Mouse (Mus musculus) liver, embryonic 11.5 days (tissue): ENCODE data around the gene 1810037I17Rik. TPM values are rescaled to one million over a fixed set of nuclear protein-coding genes. Genes with fewer than 3 reads are reported as not detected.
A peak's percentile ranks its signal among the peaks of the same experiment; 100 is the strongest.

Experiments
- ATAC-seq: fragments of 200-750 bp; cut with Nextera tagmentation; replicated peaks from 2 replicates; pipeline ENCODE4 v1.8.0; 2017; ENCODE audit warnings: moderate number of reproducible peaks, mild to moderate bottlenecking, moderate TSS enrichment, moderate library complexity; ENCODE audit not compliant: low FRiP score
- DNase-seq: peaks from one replicate; pipeline ENCODE4 v3.0.0-alpha.2; 2017; ENCODE audit warnings: low spot score
- H3K27ac ChIP-seq: fragments of 300-500 bp; sonication (generic); 2 replicates; pipeline ENCODE4 v1.5.1; 2014; ENCODE audit warnings: mild to moderate bottlenecking, low read depth, low read length, control low read depth
- H3K27me3 ChIP-seq: fragments of 300-500 bp; sonication (generic); replicated peaks from 2 replicates; pipeline ENCODE4 v1.6.1; 2014; ENCODE audit warnings: low read length, mixed read lengths; ENCODE audit not compliant: control insufficient read depth, insufficient read depth
- H3K36me3 ChIP-seq: fragments of 300-500 bp; sonication (generic); 2 replicates; pipeline ENCODE4 v1.6.1; 2014; ENCODE audit warnings: mild to moderate bottlenecking, low read length, moderate library complexity, mixed read lengths; ENCODE audit not compliant: control insufficient read depth, insufficient read depth
- H3K4me1 ChIP-seq: fragments of 300-500 bp; sonication (generic); replicated peaks from 2 replicates; pipeline ENCODE4 v1.6.1; 2014; ENCODE audit warnings: low read length, mixed read lengths; ENCODE audit not compliant: control insufficient read depth, insufficient read depth
- H3K4me2 ChIP-seq: fragments of 300-500 bp; sonication (generic); 2 replicates; pipeline ENCODE4 v1.6.1; 2014; ENCODE audit warnings: mild to moderate bottlenecking, control low read depth, moderate library complexity
- H3K4me3 ChIP-seq: fragments of 300-500 bp; sonication (generic); 2 replicates; pipeline ENCODE4 v1.5.1; 2014; ENCODE audit warnings: low read depth, low read length, control low read depth
- H3K9ac ChIP-seq: fragments of 300-500 bp; sonication (generic); 2 replicates; pipeline ENCODE4 v1.6.1; 2014; ENCODE audit warnings: low read depth, low read length, control low read depth
- H3K9me3 ChIP-seq: fragments of 300-500 bp; sonication (generic); 2 replicates; pipeline ENCODE4 v1.6.1; 2016; ENCODE audit warnings: low read length, inconsistent platforms, mixed read lengths; ENCODE audit not compliant: control insufficient read depth
- WGBS: fragments of 180-500 bp; shearing (Covaris S2); extraction: QIAGEN DNeasy Blood & Tissue Kit; methylation state at CpG from one replicate; pipeline ENCODE4 v1.1.7; 2014; 5-methylcytosine and 5-hydroxymethylcytosine counted together
- polyA plus RNA-seq: library from polyadenylated mRNA; unstranded; fragments of >200 nt; fragmentation: Nextera tagmentation; extraction: Ambion mirVana; gene quantifications from 2 replicates; pipeline ENCODE4 v1.2.1, GENCODE M21; 2014

Gene 1810037I17Rik
- polyA plus RNA-seq = 123 and 134 TPM in 2 replicates

DNA sequence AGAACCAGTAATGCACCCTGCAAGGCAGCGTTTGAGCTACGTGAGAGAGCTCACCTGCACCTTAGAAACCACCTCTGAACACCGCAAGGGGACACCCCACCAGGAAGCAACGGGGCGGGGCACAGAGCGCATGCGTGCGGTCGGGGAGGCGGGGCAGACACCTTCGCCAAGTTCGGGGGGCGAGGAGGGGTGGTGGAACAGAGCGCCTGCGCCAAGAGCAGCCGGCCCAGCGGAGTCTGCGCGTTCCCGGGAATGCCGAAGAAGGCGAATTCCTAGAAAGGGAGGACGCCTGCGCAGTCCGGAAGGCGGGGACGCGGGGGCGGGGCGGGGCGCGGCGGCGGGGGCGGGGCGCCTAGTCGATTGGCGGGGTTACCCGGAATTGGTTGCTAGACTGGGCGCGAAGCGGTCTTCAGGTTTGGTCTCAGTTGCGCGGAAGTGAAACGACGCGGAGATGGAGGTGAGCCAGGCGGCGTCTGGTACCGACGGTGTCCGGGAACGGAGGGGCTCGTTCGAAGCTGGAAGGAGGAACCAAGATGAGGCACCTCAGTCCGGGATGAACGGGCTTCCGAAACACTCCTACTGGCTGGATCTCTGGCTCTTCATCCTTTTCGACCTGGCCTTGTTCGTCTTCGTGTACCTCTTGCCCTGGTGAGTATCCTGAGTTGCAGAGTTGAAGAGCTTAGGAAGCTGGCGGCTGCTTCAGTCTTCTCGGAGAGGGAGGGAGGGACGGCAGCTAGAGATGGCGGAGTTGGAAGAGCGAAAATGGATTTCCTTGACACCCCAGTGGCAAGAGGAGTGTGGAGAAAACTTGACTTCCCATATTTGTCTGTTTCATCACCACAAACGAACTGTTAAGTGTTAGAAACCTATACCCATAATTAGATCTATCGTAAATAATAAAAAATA, at the start of gene 1810037I17Rik:
Gene 1810037I17Rik (plus strand): TSS at position 195 of the 906 bp plus-strand sequence.
- H3K9me3 ChIP-seq = no peaks in the 10 kb centered on the region
- under 1% methylated on average over 66 of the region's 68 CpGs for WGBS
- H3K36me3 ChIP-seq = 0 out of 2 replicates have a peak, but pooled peaks cover 4% of the 10 kb centered on the region
- H3K27me3 ChIP-seq = no peaks in the 10 kb centered on the region
- peak within 1 kb of the TSS; percentile 82 for H3K27ac ChIP-seq
- ATAC-seq = peak; percentile 94
- DNase-seq = peak; percentile 98
- peak within 1 kb of the TSS; percentile 77 for H3K4me2 ChIP-seq
- H3K9ac ChIP-seq = peak within 1 kb of the TSS; percentile 76
- H3K4me1 ChIP-seq = peaks cover 5% of the 10 kb centered on the region
- H3K4me3 ChIP-seq = peak within 1 kb of the TSS; percentile 65

DNA sequence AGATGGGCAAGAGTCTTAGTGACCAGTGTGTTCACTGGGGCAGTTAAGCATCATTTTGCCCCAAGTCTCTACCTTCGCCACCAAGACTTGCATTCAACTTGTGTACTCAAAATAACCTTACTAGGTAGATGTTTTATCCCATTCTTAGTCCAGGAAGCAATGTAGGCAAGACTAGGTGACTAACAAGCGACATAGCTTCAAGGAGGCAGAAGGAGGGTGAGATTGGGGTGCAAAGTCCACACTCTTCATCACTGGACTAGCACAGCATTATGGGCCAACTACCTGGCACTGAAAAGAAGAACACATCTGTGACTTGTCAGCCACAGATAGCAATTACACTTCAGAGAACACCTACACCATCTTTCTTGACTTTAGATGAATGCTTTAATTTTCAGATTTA, 47.1 kb upstream of the 1810037I17Rik start:
- no peaks in the 10 kb centered on the region for H3K36me3 ChIP-seq
- no peaks in the 10 kb centered on the region for H3K4me1 ChIP-seq
- WGBS = 80% methylated on average over 2 of the region's 2 CpGs
- H3K27me3 ChIP-seq = no peaks in the 10 kb centered on the region
- no peak overlapping the region for H3K4me3 ChIP-seq
- ATAC-seq (no peak), DNase-seq (no peak)
- no peak overlapping the region for H3K4me2 ChIP-seq
- H3K9me3 ChIP-seq = no peaks in the 10 kb centered on the region
- H3K27ac ChIP-seq = no peak overlapping the region
- H3K9ac ChIP-seq = no peak overlapping the region

DNA sequence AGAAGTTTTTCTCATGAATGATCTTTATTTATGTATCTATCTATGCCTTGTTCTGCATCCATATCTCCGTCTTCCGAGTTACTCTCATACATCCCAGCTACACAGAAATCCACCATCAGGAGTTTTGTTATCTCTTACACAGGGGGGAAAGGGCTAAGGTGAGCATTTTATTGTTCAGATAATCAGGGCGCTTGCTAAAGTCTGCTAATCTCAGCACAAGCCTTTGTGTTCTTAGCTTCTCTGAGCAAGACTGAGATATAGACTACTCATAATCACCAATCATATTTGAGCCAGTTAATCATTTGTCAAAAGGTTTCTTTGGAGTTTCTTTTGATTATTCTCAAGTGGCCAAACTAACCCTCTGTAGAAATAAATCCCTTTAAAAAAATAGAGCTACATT, 46.5 kb upstream of the 1810037I17Rik start:
- Histone ChIP-seq H3K9ac (no peak overlapping the region), H3K4me3 (no peak overlapping the region), H3K4me1 (no peaks in the 10 kb centered on the region), H3K27me3 (no peaks in the 10 kb centered on the region), H3K4me2 (no peak overlapping the region), H3K9me3 (no peaks in the 10 kb centered on the region), H3K27ac (no peak overlapping the region), H3K36me3 (no peaks in the 10 kb centered on the region)
- WGBS = 72% methylated on average over 3 of the region's 3 CpGs
- ATAC-seq (no peak), DNase-seq (no peak)

DNA sequence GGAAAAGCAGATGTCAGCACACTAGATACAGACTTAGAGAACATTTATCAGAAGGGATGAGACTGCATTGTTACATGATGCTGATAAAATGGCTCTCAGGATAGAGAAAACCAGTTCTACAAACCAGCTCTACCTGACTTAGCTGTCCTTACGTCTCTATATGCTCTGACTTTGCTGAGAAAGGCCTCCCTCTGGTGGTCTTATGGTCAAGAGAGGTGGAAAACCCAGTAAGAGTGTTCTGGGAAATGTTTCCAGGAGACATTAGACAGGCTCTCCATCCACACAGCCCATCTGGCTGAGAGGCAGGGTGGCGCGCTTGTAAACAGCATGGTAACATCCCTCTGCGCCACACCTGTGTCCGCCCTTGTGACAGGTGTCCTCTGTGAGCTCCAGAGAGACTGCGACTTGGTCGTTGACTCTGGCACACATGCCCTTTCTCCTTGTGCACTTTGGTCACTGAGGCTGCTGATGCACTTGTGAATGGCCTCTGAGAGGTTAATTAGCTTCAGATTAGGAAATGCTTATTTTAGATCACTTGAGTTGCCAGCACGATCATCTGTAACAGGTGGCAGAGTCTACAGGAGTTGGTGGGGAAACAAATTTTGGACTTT, 45.2 kb upstream of the 1810037I17Rik start:
- Histone ChIP-seq H3K36me3 (no peaks in the 10 kb centered on the region), H3K4me3 (no peak overlapping the region), H3K9me3 (no peaks in the 10 kb centered on the region), H3K27ac (no peak overlapping the region), H3K9ac (no peak overlapping the region), H3K4me1 (no peaks in the 10 kb centered on the region), H3K4me2 (no peak overlapping the region), H3K27me3 (no peaks in the 10 kb centered on the region)
- DNase-seq = no peak
- no peak for ATAC-seq
- 82% methylated on average over 8 of the region's 8 CpGs for WGBS

DNA sequence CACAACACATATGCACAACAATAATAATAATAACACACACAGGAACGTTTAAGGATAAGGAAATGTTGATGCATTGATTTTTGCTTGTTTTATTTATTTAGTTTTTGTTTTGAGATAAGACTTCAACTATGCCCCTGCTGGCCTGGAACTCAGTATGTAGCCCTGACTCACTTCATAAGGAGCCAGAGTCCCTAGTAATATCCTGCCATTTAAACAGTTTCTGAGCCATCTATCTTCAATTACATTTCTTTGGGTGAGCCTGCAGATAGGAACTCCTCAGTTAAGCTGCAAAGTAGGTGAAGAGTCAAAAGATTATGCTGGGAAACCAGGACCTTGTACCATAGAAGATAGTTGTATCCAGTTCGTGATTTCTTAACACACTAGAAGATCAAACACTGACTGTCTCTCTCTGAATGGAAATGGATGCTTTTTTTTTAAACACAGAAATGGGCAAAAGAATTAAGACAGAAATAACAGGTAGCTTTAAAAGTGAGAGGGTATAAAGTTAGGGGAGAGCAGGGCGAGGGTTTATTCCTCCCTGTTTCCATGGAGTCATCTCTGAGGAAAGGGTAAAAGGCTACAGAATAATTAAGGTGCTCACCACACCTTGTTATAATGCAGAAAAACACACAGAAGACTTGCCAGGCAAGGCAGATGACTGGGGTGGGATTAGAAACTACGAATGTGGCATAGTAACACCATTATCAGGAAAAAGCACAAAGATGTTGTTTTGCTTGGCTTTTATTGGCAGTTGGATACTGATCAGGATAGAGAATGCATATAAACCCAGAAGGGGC, 36.3 kb upstream of the 1810037I17Rik start:
- Histone ChIP-seq H3K36me3 (no peaks in the 10 kb centered on the region), H3K9me3 (no peaks in the 10 kb centered on the region), H3K4me3 (no peak overlapping the region), H3K4me2 (no peak overlapping the region), H3K4me1 (no peaks in the 10 kb centered on the region), H3K27ac (no peak overlapping the region), H3K27me3 (no peaks in the 10 kb centered on the region), H3K9ac (no peak overlapping the region)
- ATAC-seq (no peak), DNase-seq (no peak)
- 65% methylated on average over 4 of the region's 4 CpGs for WGBS

DNA sequence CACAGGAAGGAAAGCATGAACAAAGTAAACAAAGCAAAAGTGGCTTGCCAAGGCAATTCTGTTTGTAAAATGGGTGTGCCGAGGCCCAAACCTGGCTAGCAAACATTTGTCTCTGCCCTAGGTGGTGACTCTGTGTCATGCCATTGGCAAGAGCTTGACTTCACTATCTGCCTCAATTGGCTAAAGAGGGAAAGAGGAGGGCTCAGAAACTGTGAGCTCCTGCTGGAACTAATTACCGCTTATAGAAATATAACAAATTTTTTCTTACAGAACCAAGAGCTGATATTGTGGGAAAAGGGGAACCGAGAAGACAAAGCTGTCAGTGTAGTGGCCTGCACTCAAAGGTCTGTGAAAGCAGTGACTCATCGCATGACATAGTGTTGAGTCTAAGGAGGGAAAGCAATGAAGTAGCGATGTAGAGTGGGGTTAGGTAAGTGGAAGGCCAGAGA, 35.6 kb upstream of the 1810037I17Rik start:
- WGBS = 74% methylated on average over 5 of the region's 5 CpGs
- H3K27ac ChIP-seq = no peak overlapping the region
- no peak overlapping the region for H3K4me3 ChIP-seq
- H3K27me3 ChIP-seq = no peaks in the 10 kb centered on the region
- ATAC-seq (no peak; the same call in 1 of the 2 replicates), DNase-seq (no peak)
- H3K4me1 ChIP-seq = no peaks in the 10 kb centered on the region
- H3K9me3 ChIP-seq = no peaks in the 10 kb centered on the region
- H3K9ac ChIP-seq = no peak overlapping the region
- no peaks in the 10 kb centered on the region for H3K36me3 ChIP-seq
- no peak overlapping the region for H3K4me2 ChIP-seq

DNA sequence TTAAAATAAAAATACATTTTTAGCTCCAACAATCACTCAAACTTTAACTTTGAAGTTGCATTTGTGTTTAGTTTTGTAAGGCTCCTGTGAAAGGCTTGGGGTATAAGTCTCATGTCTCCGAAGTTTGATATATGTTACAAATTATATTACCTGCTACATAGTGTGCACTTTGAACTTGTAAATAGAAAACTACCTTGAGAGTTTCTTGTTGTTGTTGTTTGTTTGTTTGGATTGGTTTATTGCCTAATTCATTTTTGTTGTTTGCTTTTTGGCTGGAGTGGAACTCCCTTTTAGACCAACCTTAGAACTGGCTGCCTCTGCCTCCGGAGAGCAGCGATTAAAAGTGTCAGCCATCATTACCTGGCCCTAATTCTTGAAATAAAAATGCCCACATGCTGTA, 29.2 kb upstream of the 1810037I17Rik start, which contains the start of gene Fabp2:
Gene Fabp2 (plus strand): TSS at position 301 of the 400 bp plus-strand sequence.
- ATAC-seq = no peak

DNA sequence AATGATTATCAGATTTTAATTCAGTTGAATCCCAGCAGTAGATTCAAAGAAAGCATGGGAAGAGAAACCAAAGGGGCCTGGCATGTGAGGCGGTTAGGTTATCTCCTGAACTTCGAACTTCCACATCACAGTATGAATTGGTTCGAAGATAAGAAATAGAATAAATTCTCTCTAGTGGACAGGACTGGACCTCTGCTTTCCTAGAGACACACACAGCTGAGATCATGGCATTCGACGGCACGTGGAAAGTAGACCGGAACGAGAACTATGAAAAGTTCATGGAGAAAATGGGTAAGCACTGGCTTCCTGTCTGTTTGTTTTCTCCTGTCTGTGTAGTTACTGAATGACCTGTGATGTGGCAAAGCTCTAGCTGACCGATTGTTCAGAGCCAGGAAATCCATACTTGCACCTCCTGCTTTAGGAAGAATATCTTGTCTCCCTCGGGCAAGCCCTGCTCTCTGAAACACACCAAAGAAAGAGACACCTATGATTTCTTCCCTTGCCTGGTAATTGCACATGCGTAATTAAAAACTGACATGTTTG, 28.7 kb upstream of the 1810037I17Rik start:
- WGBS = 66% methylated on average over 11 of the region's 11 CpGs
- no peak overlapping the region for H3K27ac ChIP-seq
- no peak overlapping the region for H3K4me3 ChIP-seq
- no peak overlapping the region for H3K9ac ChIP-seq
- H3K27me3 ChIP-seq = no peaks in the 10 kb centered on the region
- no peaks in the 10 kb centered on the region for H3K4me1 ChIP-seq
- no peaks in the 10 kb centered on the region for H3K36me3 ChIP-seq
- ATAC-seq = no peak
- H3K9me3 ChIP-seq = no peaks in the 10 kb centered on the region
- no peak for DNase-seq
- H3K4me2 ChIP-seq = no peak overlapping the region

More for the DNA sequence above, 29.2 kb upstream of the 1810037I17Rik start, which contains the start of gene Fabp2:
- H3K4me3 ChIP-seq = no peak within 1 kb of the TSS
- no peaks in the 10 kb centered on the region for H3K9me3 ChIP-seq
- H3K4me1 ChIP-seq = no peaks in the 10 kb centered on the region
- H3K9ac ChIP-seq = no peak within 1 kb of the TSS
- no peak for DNase-seq
- 91% methylated on average over 3 of the region's 3 CpGs for WGBS
- H3K27me3 ChIP-seq = no peaks in the 10 kb centered on the region
- H3K36me3 ChIP-seq = no peaks in the 10 kb centered on the region
- H3K4me2 ChIP-seq = no peak within 1 kb of the TSS
- H3K27ac ChIP-seq = no peak within 1 kb of the TSS
